Mouse (Mus musculus) lung, embryonic 14.5 days (tissue): ENCODE results near the gene Sept1. TPM values are rescaled to one million over a fixed set of nuclear protein-coding genes. Genes with fewer than 3 reads are reported as not detected.
"Not testable (repeated sequence)": the region's sequence is repeated elsewhere in the genome, so short reads cannot be mapped to it uniquely, and the experiment has no call there.

Experiments
- ATAC-seq: fragments of 200-750 bp; cut with Nextera tagmentation; 2 replicates; pipeline ENCODE4 v1.8.0; 2017; ENCODE audit warnings: mild to moderate bottlenecking, moderate TSS enrichment, moderate library complexity; ENCODE audit not compliant: insufficient read depth
- DNase-seq: peaks from one replicate; pipeline ENCODE4 v3.0.0-alpha.2; 2015
- H3K27ac ChIP-seq: fragments of 300-500 bp; sonication (generic); 2 replicates; pipeline ENCODE4 v1.5.1; 2014; ENCODE audit warnings: low read depth, mild to moderate bottlenecking, moderate library complexity
- H3K27me3 ChIP-seq: fragments of 300-500 bp; sonication (generic); 2 replicates; pipeline ENCODE4 v1.6.1; 2014; ENCODE audit warnings: low read length, control low read depth; ENCODE audit not compliant: insufficient read depth
- H3K36me3 ChIP-seq: fragments of 300-500 bp; sonication (generic); 2 replicates; pipeline ENCODE4 v1.6.1; 2014; ENCODE audit warnings: control low read depth; ENCODE audit not compliant: insufficient read depth
- H3K4me1 ChIP-seq: fragments of 300-500 bp; sonication (generic); 2 replicates; pipeline ENCODE4 v1.6.1; 2014; ENCODE audit warnings: antibody characterized with exemption, control low read depth; ENCODE audit not compliant: insufficient read depth
- H3K4me2 ChIP-seq: fragments of 300-500 bp; sonication (generic); 2 replicates; pipeline ENCODE4 v1.6.1; 2014; ENCODE audit warnings: mild to moderate bottlenecking
- H3K4me3 ChIP-seq: fragments of 300-500 bp; sonication (generic); 2 replicates; pipeline ENCODE4 v1.5.1; 2014; ENCODE audit warnings: low read depth, low read length
- H3K9ac ChIP-seq: fragments of 300-500 bp; sonication (generic); 2 replicates; pipeline ENCODE4 v1.6.1; 2014
- H3K9me3 ChIP-seq: fragments of 300-500 bp; sonication (generic); 2 replicates; pipeline ENCODE4 v1.6.1; 2016; ENCODE audit warnings: low read depth, low read length, control low read depth
- CTCF ChIP-seq: IDR thresholded peaks from 2 replicates; pipeline ENCODE4 v1.5.1; 2016; ENCODE audit warnings: antibody characterized with exemption, low read depth
- WGBS: fragments of 180-500 bp; shearing (Covaris S2); extraction: QIAGEN DNeasy Blood & Tissue Kit; methylation state at CpG from one replicate; pipeline ENCODE4 v1.1.7; 2014; 5-methylcytosine and 5-hydroxymethylcytosine counted together
- polyA plus RNA-seq: library from polyadenylated mRNA; unstranded; fragments of >200 nt; fragmentation: Nextera tagmentation; extraction: Ambion mirVana; gene quantifications from 2 replicates; pipeline ENCODE4 v1.2.1, GENCODE M21; 2014

Sept1 gene
- polyA plus RNA-seq, 1 experiment from 2014 or later: 20.3 TPM

DNA sequence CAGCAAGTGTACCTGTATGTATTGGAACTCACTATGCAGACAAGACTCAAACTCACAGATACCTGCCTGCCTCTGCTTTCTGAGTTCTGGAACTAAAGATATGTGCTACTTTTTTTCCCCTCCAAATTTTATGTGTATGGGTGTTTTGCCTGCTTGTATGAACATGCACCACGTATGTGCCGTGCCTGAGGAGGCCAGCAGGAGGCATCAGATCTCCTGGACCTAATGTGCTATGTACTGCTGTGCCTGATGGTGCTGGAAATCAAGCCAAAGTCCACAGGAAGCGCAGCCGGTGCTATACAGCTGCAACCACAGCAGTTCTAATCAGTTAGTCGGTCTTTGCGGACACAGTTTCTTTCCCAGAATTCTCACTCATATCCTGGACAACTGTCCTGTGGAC is 49.1 kb downstream of the Sept1 start:
- DNase-seq: no peak
- H3K27ac ChIP-seq: no peak overlapping the region
- H3K27me3 ChIP-seq: no peaks in the 10 kb centered on the region
- H3K36me3 ChIP-seq: no peaks in the 10 kb centered on the region
- WGBS: 81% methylated on average over 6 of the region's 6 CpGs
- no peak for ATAC-seq
- H3K9me3 ChIP-seq: no peaks in the 10 kb centered on the region
- no peak overlapping the region for H3K4me2 ChIP-seq
- peak; percentile 37 for TF ChIP-seq CTCF
- H3K4me3 ChIP-seq: no peak overlapping the region
- H3K9ac ChIP-seq: no peak overlapping the region
- no peaks in the 10 kb centered on the region for H3K4me1 ChIP-seq

- Histone ChIP-seq H3K9me3 (no peaks in the 10 kb centered on the region), H3K36me3 (no peaks in the 10 kb centered on the region), H3K4me2 (no peak overlapping the region), H3K9ac (no peak overlapping the region), H3K27me3 (no peaks in the 10 kb centered on the region), H3K4me3 (no peak overlapping the region), H3K4me1 (no peaks in the 10 kb centered on the region), H3K27ac (no peak overlapping the region)
- no peak for TF ChIP-seq CTCF
- WGBS: 63% methylated on average over 8 of the region's 8 CpGs
- DNase-seq (no peak), ATAC-seq (no peak)
Measured at GRCm38 (mm10) chr7:127183345-127183744, 49.6 kb downstream of the Sept1 start.

GRCm38 (mm10) chr7:127181724-127182123 is 51.2 kb downstream of the Sept1 start:
- not testable (repeated sequence) for H3K9me3 ChIP-seq, H3K27ac ChIP-seq, H3K4me3 ChIP-seq, H3K27me3 ChIP-seq, DNase-seq, H3K9ac ChIP-seq, H3K36me3 ChIP-seq, H3K4me2 ChIP-seq, ATAC-seq, H3K4me1 ChIP-seq
- 26% methylated on average over 3 of the region's 3 CpGs for WGBS

DNA sequence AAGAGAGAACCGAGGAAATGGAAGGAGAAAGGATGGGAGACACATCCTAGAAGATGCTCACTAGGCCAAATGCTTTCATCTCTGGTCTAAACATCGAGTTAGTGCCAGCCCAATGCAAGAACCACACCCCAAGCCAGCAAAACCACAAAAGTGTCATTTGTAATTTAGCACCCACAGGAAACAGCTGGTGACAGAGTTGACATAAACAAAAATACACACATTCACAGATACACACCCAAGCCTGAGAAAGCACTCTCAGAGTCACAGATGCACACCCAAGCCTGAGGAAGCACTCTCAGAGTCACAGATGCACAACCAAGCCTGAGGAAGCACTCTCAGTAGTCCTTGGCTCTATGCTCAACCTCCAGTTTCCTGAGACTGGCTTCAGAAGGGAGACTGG is 52.1 kb downstream of the Sept1 start:
- no peak overlapping the region for H3K4me3 ChIP-seq
- 51% methylated on average over 2 of the region's 2 CpGs for WGBS
- H3K27ac ChIP-seq: no peak overlapping the region
- no peak for TF ChIP-seq CTCF
- no peaks in the 10 kb centered on the region for H3K9me3 ChIP-seq
- H3K27me3 ChIP-seq: no peaks in the 10 kb centered on the region
- ATAC-seq: no peak
- no peaks in the 10 kb centered on the region for H3K36me3 ChIP-seq
- no peaks in the 10 kb centered on the region for H3K4me1 ChIP-seq
- DNase-seq: no peak
- H3K9ac ChIP-seq: no peak overlapping the region
- H3K4me2 ChIP-seq: no peak overlapping the region

DNA sequence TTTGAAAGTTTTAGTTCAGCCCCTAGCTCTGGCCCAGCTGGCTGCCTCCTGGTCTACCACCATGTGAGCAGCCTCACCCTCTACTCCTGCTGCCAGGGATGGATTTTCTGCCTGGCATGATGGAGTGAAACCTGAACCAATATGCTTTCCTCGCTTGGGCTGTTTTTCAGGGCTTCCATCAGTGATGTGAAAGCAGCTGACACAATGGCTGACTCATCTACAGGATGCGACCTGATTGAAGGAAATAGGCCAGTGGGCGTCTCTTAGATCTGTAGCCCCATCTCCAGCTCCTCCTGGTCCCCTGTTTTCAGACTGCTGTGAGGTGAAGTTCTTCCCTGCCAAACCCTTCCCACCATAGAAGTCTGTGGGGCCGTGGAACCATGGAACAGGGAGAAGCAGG is 56.0 kb downstream of the Sept1 start:
- Histone ChIP-seq H3K4me3 (no peak overlapping the region), H3K4me1 (no peaks in the 10 kb centered on the region), H3K9ac (no peak overlapping the region), H3K4me2 (no peak overlapping the region), H3K27ac (no peak overlapping the region), H3K27me3 (no peaks in the 10 kb centered on the region), H3K36me3 (no peaks in the 10 kb centered on the region), H3K9me3 (no peaks in the 10 kb centered on the region)
- TF ChIP-seq CTCF: no peak
- WGBS: 70% methylated on average over 4 of the region's 4 CpGs
- DNase-seq (no peak), ATAC-seq (no peak)

DNA sequence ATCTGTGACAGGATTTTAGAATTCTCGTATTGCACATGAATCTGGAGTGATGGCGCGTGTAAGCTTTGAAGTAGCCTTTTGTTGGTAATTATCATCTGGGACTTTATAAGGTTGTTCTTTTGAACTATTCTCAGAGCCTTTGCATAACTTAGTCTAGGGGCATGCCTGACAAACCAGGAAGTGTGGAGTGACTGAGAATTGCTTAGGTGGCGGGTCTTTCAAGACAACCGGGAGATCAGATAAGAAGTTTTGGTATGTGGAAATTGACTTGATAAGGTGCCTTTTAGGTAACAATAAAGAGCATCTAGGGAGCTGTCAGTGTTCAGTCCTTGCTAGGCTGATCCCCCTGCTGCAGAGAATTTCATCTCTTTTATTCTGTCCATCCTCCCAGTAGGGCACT is 66.4 kb downstream of the Sept1 start:
- Histone ChIP-seq H3K36me3 (no peaks in the 10 kb centered on the region), H3K9ac (no peak overlapping the region), H3K4me3 (no peak overlapping the region), H3K27me3 (no peaks in the 10 kb centered on the region), H3K9me3 (no peaks in the 10 kb centered on the region), H3K4me1 (no peaks in the 10 kb centered on the region), H3K27ac (no peak overlapping the region), H3K4me2 (no peak overlapping the region)
- DNase-seq (no peak), ATAC-seq (no peak)
- WGBS: 63% methylated on average over 5 of the region's 5 CpGs
- no peak for TF ChIP-seq CTCF

GRCm38 (mm10) chr7:127165607-127166493 is 67.1 kb downstream of the Sept1 start:
- H3K9me3 ChIP-seq: no peaks in the 10 kb centered on the region
- no peak overlapping the region for H3K9ac ChIP-seq
- WGBS: 74% methylated on average over 12 of the region's 12 CpGs
- no peaks in the 10 kb centered on the region for H3K4me1 ChIP-seq
- H3K27me3 ChIP-seq: no peaks in the 10 kb centered on the region
- no peaks in the 10 kb centered on the region for H3K36me3 ChIP-seq
- no peak overlapping the region for H3K4me3 ChIP-seq
- no peak overlapping the region for H3K27ac ChIP-seq
- H3K4me2 ChIP-seq: no peak overlapping the region
- DNase-seq (no peak), ATAC-seq (no peak)
- no peak for TF ChIP-seq CTCF

Other genes starting within 250 kb of the Sept1 start
- 7.7 and 8.0 TPM in 2 replicates for gene Mvp, start 218.5 kb downstream of the Sept1 start, polyA plus RNA-seq
- 0.85 TPM in 1 of 2 replicates, not detected in the other for gene Pagr1b, start 216.6 kb downstream of the Sept1 start, polyA plus RNA-seq
- 21.9 and 44.5 TPM in 2 replicates for gene Pagr1a, start 215.8 kb downstream of the Sept1 start, polyA plus RNA-seq
- gene Gm42742, start 212.0 kb downstream of the Sept1 start, polyA plus RNA-seq: 37.4 and 54.0 TPM in 2 replicates
- 4.7 and 5.9 TPM in 2 replicates for gene Prrt2, start 211.9 kb downstream of the Sept1 start, polyA plus RNA-seq
- gene Maz, start 206.1 kb downstream of the Sept1 start, polyA plus RNA-seq: 74.3 and 90.8 TPM in 2 replicates
- gene Kif22, start 190.7 kb downstream of the Sept1 start, polyA plus RNA-seq: 168 and 180 TPM in 2 replicates
- not detected in 2 replicates for gene Zg16, start 145.8 kb downstream of the Sept1 start, polyA plus RNA-seq
- 6.3 and 6.5 TPM in 2 replicates for gene AI467606, start 141.8 kb downstream of the Sept1 start, polyA plus RNA-seq
- gene Qprt, start 110.9 kb downstream of the Sept1 start, polyA plus RNA-seq: 0.22 and 0.47 TPM in 2 replicates
- 0.20 TPM in 1 of 2 replicates, not detected in the other for gene Spn, start 95.3 kb downstream of the Sept1 start, polyA plus RNA-seq
- 54.6 and 59.6 TPM in 2 replicates for gene Cd2bp2, start 37.1 kb downstream of the Sept1 start, polyA plus RNA-seq
- 26.0 and 33.7 TPM in 2 replicates for gene Tbc1d10b, start 24.7 kb downstream of the Sept1 start, polyA plus RNA-seq
- 8.6 and 12.2 TPM in 2 replicates for gene Mylpf, start 24.2 kb downstream of the Sept1 start, polyA plus RNA-seq
- 21.2 and 24.3 TPM in 2 replicates for gene Zfp553, start 69 bp downstream of the Sept1 start, polyA plus RNA-seq
- gene Zfp771, start 11.1 kb upstream of the Sept1 start, polyA plus RNA-seq: 52.8 and 54.7 TPM in 2 replicates
- 202 and 226 TPM in 2 replicates for gene Dctpp1, start 27.6 kb upstream of the Sept1 start, polyA plus RNA-seq
- 85.3 and 90.4 TPM in 2 replicates for gene Sephs2, start 40.9 kb upstream of the Sept1 start, polyA plus RNA-seq
- 1.0 and 1.6 TPM in 2 replicates for gene Itgal, start 63.1 kb upstream of the Sept1 start, polyA plus RNA-seq
- gene Zfp768, start 112.5 kb upstream of the Sept1 start, polyA plus RNA-seq: 4.7 and 6.5 TPM in 2 replicates
- gene Zfp747, start 142.9 kb upstream of the Sept1 start, polyA plus RNA-seq: 6.7 and 8.5 TPM in 2 replicates
- 5.6 and 6.8 TPM in 2 replicates for gene 9130019O22Rik, start 154.0 kb upstream of the Sept1 start, polyA plus RNA-seq
- gene E430018J23Rik, start 160.5 kb upstream of the Sept1 start, polyA plus RNA-seq: 4.9 and 7.1 TPM in 2 replicates
- 9.3 and 10.4 TPM in 2 replicates for gene Zfp764, start 173.7 kb upstream of the Sept1 start, polyA plus RNA-seq
- gene Zfp688, start 188.9 kb upstream of the Sept1 start, polyA plus RNA-seq: 21.6 and 22.6 TPM in 2 replicates
- 9.6 and 9.8 TPM in 2 replicates for gene Zfp689, start 216.0 kb upstream of the Sept1 start, polyA plus RNA-seq
- 44.3 TPM in 2 replicates for gene Prr14, start 226.5 kb upstream of the Sept1 start, polyA plus RNA-seq
- gene Fbrs, start 246.1 kb upstream of the Sept1 start, polyA plus RNA-seq: 12.8 and 16.1 TPM in 2 replicates